Mouse (Mus musculus) intestine, embryonic 16.5 days (tissue): Measurements from ENCODE around the gene Tmem220. TPM values are rescaled to one million over a fixed set of nuclear protein-coding genes. Genes with fewer than 3 reads are reported as not detected.
"Not testable (repeated sequence)": the region's sequence is repeated elsewhere in the genome, so short reads cannot be mapped to it uniquely, and the experiment has no call there.

Experiments
- ATAC-seq: fragments of 200-750 bp; cut with Nextera tagmentation; 2 replicates; pipeline ENCODE4 v1.8.0; 2017; ENCODE audit warnings: moderate TSS enrichment, moderate library complexity
- H3K27ac ChIP-seq: fragments of 300-500 bp; sonication (generic); 2 replicates; pipeline ENCODE4 v1.5.1; 2014; ENCODE audit warnings: mild to moderate bottlenecking, low read length
- H3K27me3 ChIP-seq: fragments of 300-500 bp; sonication (generic); replicated peaks from 2 replicates; pipeline ENCODE4 v1.6.1; 2014; ENCODE audit warnings: low read length, control low read depth, mixed read lengths; ENCODE audit not compliant: control insufficient read depth, insufficient read depth
- H3K36me3 ChIP-seq: fragments of 300-500 bp; sonication (generic); 2 replicates; pipeline ENCODE4 v1.6.1; 2014; ENCODE audit warnings: low read length, control low read depth; ENCODE audit not compliant: control insufficient read depth, insufficient read depth
- H3K4me1 ChIP-seq: fragments of 300-500 bp; sonication (generic); 2 replicates; pipeline ENCODE4 v1.6.1; 2014; ENCODE audit warnings: low read length, control low read depth, mixed read lengths; ENCODE audit not compliant: control insufficient read depth, insufficient read depth
- H3K4me2 ChIP-seq: fragments of 300-500 bp; sonication (generic); 2 replicates; pipeline ENCODE4 v1.6.1; 2014; ENCODE audit warnings: low read depth, low read length, control low read depth
- H3K4me3 ChIP-seq: fragments of 300-500 bp; sonication (generic); 2 replicates; pipeline ENCODE4 v1.5.1; 2014; ENCODE audit warnings: mild to moderate bottlenecking, low read length
- H3K9ac ChIP-seq: fragments of 300-500 bp; sonication (generic); 2 replicates; pipeline ENCODE4 v1.6.1; 2014; ENCODE audit warnings: low read depth, low read length
- H3K9me3 ChIP-seq: fragments of 300-500 bp; sonication (generic); 2 replicates; pipeline ENCODE4 v1.6.1; 2016; ENCODE audit warnings: low read length, control low read depth; ENCODE audit not compliant: control insufficient read depth
- WGBS: fragments of 180-500 bp; shearing (Covaris S2); extraction: QIAGEN DNeasy Blood & Tissue Kit; methylation state at CpG from one replicate; pipeline ENCODE4 v1.1.7; 2014; 5-methylcytosine and 5-hydroxymethylcytosine counted together
- polyA plus RNA-seq: library from polyadenylated mRNA; unstranded; fragments of >200 nt; fragmentation: Nextera tagmentation; extraction: Ambion mirVana; gene quantifications from 2 replicates; pipeline ENCODE4 v1.2.1, GENCODE M21; 2015

Tmem220 gene
- polyA plus RNA-seq, 1 experiment from 2014 or later: 3.4 TPM

DNA sequence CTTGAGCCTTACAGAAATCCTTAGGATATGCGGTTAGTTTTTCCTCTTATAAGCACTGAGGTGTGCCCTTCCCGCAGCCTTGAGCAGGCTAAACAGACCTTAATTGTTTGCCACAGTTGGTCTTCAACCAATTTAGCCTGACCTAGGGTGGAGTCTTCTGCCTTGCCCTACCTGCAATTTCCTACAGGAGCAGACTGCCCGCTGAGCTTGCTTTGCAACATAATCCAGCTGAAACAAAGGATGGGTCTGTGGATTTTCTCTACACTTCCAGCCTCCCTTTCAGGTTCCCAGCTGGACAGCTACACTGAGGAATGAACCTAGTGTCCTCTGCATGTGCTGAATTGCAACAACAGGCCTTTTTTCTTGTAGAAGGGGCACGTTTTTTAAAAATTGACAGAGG, 13.3 kb upstream of the Tmem220 start:
- H3K27me3 ChIP-seq: no peaks in the 10 kb centered on the region
- H3K9me3 ChIP-seq: no peaks in the 10 kb centered on the region
- H3K4me3 ChIP-seq: no peak overlapping the region
- H3K4me2 ChIP-seq: no peak overlapping the region
- no peak overlapping the region for H3K9ac ChIP-seq
- peaks cover 6% of the 10 kb centered on the region; the same call in 1 of the 2 replicates for H3K4me1 ChIP-seq
- no peak overlapping the region for H3K27ac ChIP-seq
- ATAC-seq: no peak
- 50% methylated on average over 4 of the region's 4 CpGs for WGBS
- no peaks in the 10 kb centered on the region for H3K36me3 ChIP-seq

DNA sequence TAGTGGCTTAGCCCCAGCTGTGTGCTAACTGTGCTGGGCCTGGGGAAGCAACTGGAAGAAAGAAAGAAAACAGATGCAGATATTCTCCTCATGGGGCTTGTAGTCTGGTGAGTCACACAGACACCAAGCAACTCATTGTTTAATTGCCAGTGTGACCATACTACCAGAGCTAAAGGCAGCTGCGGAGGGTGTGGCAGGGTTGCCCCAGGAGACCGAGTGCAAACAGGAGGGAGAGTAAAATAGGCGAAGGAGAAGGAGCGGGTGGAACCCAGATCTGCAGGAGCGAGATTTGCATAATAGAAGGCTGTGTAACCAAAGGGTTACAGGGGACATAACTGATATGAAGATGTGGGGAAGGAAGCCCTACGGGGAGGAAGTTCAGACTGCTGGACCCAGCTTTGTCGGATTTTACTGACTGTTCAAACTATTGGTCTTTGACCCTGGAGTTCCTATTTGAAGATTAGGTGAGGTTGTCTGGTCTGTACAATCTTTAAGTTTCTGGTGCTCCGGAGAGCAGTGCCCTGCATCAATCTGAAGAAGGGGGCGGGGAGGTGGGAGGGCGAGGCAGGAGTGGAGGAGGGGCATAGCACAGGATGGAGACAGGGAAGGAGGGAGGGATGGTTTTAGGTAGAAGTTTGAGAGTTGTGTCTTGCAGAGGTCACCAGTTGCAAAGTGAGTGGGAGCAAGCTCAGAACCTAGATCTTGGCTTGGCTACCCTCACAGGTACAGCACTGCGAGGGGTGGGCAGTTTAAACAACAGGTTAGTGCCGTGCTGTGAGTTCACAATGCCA, 7.0 kb upstream of the Tmem220 start:
- Histone ChIP-seq H3K4me2 (peak overlapping the region; percentile 34), H3K9me3 (no peaks in the 10 kb centered on the region), H3K9ac (0 out of 2 replicates have a peak overlapping the region, but pooled peaks have one; percentile 14), H3K36me3 (no peaks in the 10 kb centered on the region), H3K4me3 (0 out of 2 replicates have a peak overlapping the region, but pooled peaks have one; percentile 2), H3K27me3 (no peaks in the 10 kb centered on the region), H3K27ac (peak overlapping the region; percentile 5), H3K4me1 (peaks cover 13% of the 10 kb centered on the region)
- peak; percentile 89 for ATAC-seq
- 7% methylated on average over 12 of the region's 12 CpGs for WGBS

DNA sequence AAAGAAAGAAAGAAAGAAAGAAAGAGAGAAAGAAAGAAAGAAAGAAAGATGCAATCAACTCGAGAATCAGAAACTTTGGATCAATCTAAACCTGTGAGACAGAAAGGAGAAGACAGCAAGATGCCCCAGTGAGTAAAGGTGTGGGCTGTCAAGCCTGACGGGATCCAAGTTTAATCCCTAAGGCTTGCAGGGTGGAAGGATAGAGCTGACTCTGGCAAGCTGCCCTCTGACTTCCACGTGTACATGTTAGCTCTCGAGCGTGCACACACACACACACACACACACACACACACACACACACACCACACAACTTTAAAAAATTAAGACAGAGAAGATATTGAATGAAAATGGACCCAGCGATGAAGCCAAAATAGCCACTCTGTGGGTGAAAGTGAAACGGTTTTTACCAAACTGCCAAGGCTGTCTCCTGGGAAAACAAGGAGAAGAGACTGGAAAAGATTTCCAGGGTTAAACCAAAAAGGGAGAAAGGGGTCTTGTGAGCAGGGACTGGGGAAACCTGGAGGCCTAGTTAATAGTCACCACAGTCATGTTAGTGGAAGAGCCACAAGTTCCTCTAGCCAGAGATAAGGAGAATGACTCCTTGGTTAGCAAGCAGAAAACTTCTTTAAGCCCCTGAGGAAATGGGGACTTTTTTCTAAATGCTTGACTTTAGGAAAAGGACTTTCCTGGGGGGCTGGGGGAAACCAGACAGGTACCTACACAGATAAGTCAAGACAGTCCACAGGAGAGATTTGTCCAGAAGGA, 5.1 kb upstream of the Tmem220 start:
- H3K4me1 ChIP-seq: peaks cover 13% of the 10 kb centered on the region
- H3K27me3 ChIP-seq: no peaks in the 10 kb centered on the region
- no peak overlapping the region for H3K4me3 ChIP-seq
- H3K36me3 ChIP-seq: no peaks in the 10 kb centered on the region
- H3K9me3 ChIP-seq: no peaks in the 10 kb centered on the region
- no peak overlapping the region for H3K27ac ChIP-seq
- H3K9ac ChIP-seq: no peak overlapping the region
- no peak overlapping the region for H3K4me2 ChIP-seq
- no peak for ATAC-seq
- 61% methylated on average over 7 of the region's 7 CpGs for WGBS

DNA sequence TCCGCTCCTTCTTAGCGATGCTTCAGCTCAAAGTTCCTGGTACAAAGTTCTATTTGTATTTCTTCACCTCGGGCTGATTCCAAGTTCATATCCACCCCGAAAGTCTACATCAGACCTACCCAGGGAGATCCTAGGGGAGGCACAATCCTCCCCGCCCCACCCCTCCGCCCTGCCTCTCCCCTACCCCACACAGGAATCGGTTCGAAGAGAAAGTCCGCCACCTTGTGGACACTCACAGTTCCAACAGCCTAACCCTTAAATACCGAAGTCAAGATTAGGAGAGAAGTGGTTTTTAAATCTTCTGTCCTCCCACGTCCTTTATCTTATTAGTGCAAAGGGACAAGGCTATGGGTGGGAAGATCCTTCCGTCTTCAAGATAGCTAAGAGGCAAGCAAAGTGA, 4.0 kb upstream of the Tmem220 start:
- peaks cover 18% of the 10 kb centered on the region for H3K4me1 ChIP-seq
- no peaks in the 10 kb centered on the region for H3K9me3 ChIP-seq
- ATAC-seq: peak; percentile 61
- no peaks in the 10 kb centered on the region for H3K27me3 ChIP-seq
- no peaks in the 10 kb centered on the region for H3K36me3 ChIP-seq
- peak overlapping the region; percentile 32 for H3K4me2 ChIP-seq
- H3K4me3 ChIP-seq: no peak overlapping the region
- no peak overlapping the region for H3K9ac ChIP-seq
- H3K27ac ChIP-seq: no peak overlapping the region; the same call in 1 of the 2 replicates
- 3% methylated on average over 12 of the region's 12 CpGs for WGBS

DNA sequence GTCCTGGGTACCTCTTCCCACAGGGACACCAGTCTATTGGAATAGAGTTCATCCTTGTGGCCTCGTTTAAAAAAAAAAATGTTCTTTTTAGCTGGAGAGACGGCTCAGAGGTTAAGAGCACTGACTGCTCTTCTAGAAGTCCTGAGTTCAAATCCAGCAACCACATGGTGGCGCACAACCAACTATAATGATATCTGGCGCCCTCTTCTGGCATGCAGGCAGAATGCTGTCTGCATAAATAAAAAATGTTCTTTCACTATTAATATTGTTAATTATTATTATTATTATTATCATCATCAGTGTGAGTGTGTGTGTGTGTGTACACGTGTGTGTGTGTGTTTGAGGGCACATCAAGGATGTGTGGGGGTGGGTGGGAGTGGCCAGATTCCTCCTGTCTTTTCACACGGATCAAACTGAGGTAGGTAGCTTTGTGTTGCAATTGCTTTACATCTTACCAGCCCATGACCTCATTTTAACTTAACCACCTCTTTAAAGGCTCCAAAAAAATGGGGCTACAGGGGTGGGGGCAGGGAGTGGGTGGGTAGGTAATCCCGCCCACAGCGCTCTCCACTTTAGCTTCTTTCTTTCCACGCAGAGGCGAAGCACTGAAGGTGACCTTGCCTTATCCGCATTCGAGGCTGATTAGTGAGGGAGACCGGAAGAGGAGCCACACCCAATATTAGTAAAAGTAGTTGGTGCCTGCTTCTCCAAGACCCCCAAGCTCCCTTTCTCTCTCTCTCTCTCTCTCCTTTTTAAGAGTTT, 2.4 kb upstream of the Tmem220 start:
- no peak overlapping the region for H3K4me2 ChIP-seq
- H3K27me3 ChIP-seq: no peaks in the 10 kb centered on the region
- no peak overlapping the region for H3K27ac ChIP-seq
- no peaks in the 10 kb centered on the region for H3K36me3 ChIP-seq
- whole genome bisulfite sequencing: 87% methylated on average over 13 of the region's 13 CpGs
- no peaks in the 10 kb centered on the region for H3K9me3 ChIP-seq
- no peak overlapping the region for H3K9ac ChIP-seq
- no peak for ATAC-seq
- H3K4me1 ChIP-seq: peaks cover 18% of the 10 kb centered on the region
- H3K4me3 ChIP-seq: no peak overlapping the region

DNA sequence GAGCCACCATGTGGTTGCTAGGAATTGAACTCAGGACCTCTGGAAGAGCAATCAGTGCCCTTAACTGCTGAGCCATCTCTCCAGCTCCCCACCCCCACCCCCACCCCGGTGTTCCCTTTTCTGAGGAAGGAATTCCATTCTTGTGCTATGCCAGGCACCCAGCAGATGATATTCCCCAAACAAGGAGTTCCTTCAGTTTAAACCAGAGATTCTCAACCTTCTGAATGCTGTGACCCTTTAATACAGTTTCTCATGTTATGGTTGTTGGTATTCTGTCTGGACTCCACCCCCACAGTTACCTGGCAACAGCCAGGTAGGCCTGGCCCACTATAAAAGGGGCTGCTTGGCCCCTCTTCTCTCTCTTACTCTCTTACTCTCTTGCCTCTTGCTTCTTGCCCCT, 1.8 kb upstream of the Tmem220 start:
- WGBS: 87% methylated on average over 1 of the region's 1 CpGs
- H3K27me3 ChIP-seq, H3K27ac ChIP-seq, ATAC-seq, H3K9ac ChIP-seq, H3K9me3 ChIP-seq, H3K4me3 ChIP-seq, H3K4me2 ChIP-seq, H3K36me3 ChIP-seq: not testable (repeated sequence)
- H3K4me1 ChIP-seq: peaks cover 12% of the 10 kb centered on the region

DNA sequence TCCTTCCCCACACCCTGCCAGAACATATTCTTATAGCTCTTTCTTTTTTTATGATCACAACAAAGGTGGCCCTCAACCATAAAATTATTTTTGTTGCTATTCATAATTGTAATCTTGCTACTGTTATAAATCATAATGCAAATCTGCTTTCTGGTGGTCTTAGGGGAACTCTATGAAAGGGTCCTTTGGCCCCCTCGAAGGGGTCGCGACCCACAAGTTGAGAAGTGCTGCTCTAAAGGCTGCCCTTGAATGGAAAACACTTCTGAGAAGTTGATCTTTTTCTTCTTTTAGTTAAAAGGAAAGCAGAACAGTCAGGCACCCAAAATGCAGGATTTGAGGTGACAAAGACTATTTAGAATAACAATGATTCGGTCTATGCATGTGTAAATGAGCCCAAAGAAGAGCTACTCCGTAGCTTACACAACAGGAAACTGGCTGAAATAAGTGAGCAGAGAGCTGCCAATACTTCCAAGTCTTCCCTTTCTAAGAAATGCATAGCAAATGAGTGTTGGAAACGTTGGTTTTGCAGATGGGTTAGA, 1.1 kb upstream of the Tmem220 start:
- Histone ChIP-seq H3K9me3 (no peaks in the 10 kb centered on the region), H3K9ac (no peak overlapping the region), H3K27ac (no peak overlapping the region), H3K36me3 (no peaks in the 10 kb centered on the region), H3K27me3 (no peaks in the 10 kb centered on the region), H3K4me1 (0 out of 2 replicates have a peak, but pooled peaks cover 9% of the 10 kb centered on the region), H3K4me3 (no peak overlapping the region), H3K4me2 (0 out of 2 replicates have a peak overlapping the region, but pooled peaks have one; percentile 84)
- no peak for ATAC-seq
- 41% methylated on average over 6 of the region's 6 CpGs for WGBS

DNA sequence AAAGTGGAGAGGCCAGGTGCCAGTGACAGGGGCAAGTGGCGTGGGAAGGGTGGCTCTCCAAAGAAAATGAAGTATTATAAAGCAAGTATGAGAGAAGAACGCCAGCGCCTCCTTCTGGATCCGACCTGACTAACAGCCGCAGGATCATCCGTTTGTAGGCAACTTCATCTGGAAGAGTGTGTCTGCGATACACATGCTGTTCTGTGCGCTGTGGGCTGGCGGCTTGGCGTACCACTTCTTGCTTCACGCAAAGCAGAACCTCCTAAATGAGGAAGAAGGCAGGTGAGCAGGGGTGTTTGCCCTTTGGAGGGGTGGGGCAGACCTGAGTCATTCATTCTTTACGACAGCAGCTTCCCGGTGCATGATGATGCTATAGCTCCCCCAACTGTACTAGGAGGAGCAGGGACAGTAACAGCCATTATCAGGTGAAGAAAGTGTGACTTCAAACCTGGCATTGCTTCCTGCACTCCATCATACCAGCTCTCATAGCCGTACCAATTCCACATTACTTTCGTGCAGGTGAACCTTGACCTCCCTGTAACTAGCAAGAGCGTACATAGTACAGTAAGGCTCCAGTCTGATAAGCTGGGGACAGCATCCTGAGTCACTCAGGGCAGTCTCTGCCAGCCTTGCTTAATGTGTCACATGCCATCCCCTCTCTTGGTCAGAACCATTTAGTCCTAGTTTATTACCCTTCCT, 6.1 kb downstream of the Tmem220 start:
- peak overlapping the region; percentile 74 for H3K27ac ChIP-seq

More for the DNA sequence above, 6.1 kb downstream of the Tmem220 start:
- Histone ChIP-seq H3K27me3 (no peaks in the 10 kb centered on the region), H3K9ac (no peak overlapping the region), H3K9me3 (no peaks in the 10 kb centered on the region), H3K4me1 (peaks cover 8% of the 10 kb centered on the region; the same call in 1 of the 2 replicates), H3K36me3 (no peaks in the 10 kb centered on the region), H3K4me3 (peak overlapping the region; percentile 15; the same call in 1 of the 2 replicates), H3K4me2 (peak overlapping the region; percentile 26; the same call in 1 of the 2 replicates)
- 47% methylated on average over 16 of the region's 16 CpGs for WGBS
- ATAC-seq: peak; percentile 96
